Mouse (Mus musculus) heart, embryonic 16.5 days (tissue): ENCODE measurements around the gene Adam22. TPM values are rescaled to one million over a fixed set of nuclear protein-coding genes. Genes with fewer than 3 reads are reported as not detected.

Source experiments
- ATAC-seq: fragments of 200-750 bp; cut with Nextera tagmentation; replicated peaks from 2 replicates; pipeline ENCODE4 v1.8.0; 2017; ENCODE audit warnings: moderate number of reproducible peaks; ENCODE audit not compliant: insufficient read depth, low FRiP score; ENCODE audit errors: extremely low read depth
- H3K27ac ChIP-seq: fragments of 300-500 bp; sonication (generic); 2 replicates; pipeline ENCODE4 v1.5.1; 2014; ENCODE audit warnings: mild to moderate bottlenecking, low read length, control low read depth, moderate library complexity
- H3K27me3 ChIP-seq: fragments of 300-500 bp; sonication (generic); 2 replicates; pipeline ENCODE4 v1.6.1; 2014; ENCODE audit warnings: low read length, mixed read lengths; ENCODE audit not compliant: control insufficient read depth, insufficient read depth
- H3K36me3 ChIP-seq: fragments of 300-500 bp; sonication (generic); 2 replicates; pipeline ENCODE4 v1.6.1; 2014; ENCODE audit not compliant: control insufficient read depth, insufficient read depth
- H3K4me1 ChIP-seq: fragments of 300-500 bp; sonication (generic); 2 replicates; pipeline ENCODE4 v1.6.1; 2014; ENCODE audit warnings: low read length, mixed read lengths; ENCODE audit not compliant: control insufficient read depth, insufficient read depth
- H3K4me2 ChIP-seq: fragments of 300-500 bp; sonication (generic); 2 replicates; pipeline ENCODE4 v1.6.1; 2014; ENCODE audit warnings: low read depth, mild to moderate bottlenecking, control low read depth, low read length
- H3K4me3 ChIP-seq: fragments of 300-500 bp; sonication (generic); 2 replicates; pipeline ENCODE4 v1.5.1; 2014; ENCODE audit warnings: mild to moderate bottlenecking, control low read depth, low read length
- H3K9ac ChIP-seq: fragments of 300-500 bp; sonication (generic); 2 replicates; pipeline ENCODE4 v1.6.1; 2014; ENCODE audit warnings: low read length, control low read depth
- H3K9me3 ChIP-seq: fragments of 300-500 bp; sonication (generic); replicated peaks from 2 replicates; pipeline ENCODE4 v1.6.1; 2016; ENCODE audit warnings: low read length; ENCODE audit not compliant: control insufficient read depth
- WGBS: fragments of 180-500 bp; shearing (Covaris S2); extraction: QIAGEN DNeasy Blood & Tissue Kit; methylation state at CpG from one replicate; pipeline ENCODE4 v1.1.7; 2014; 5-methylcytosine and 5-hydroxymethylcytosine counted together
- polyA plus RNA-seq: library from polyadenylated mRNA; unstranded; fragments of >200 nt; fragmentation: Nextera tagmentation; extraction: Ambion mirVana; gene quantifications from 2 replicates; pipeline ENCODE4 v1.2.1, GENCODE M21; 2015

Gene Adam22
- polyA plus RNA-seq, 1 experiment from 2014 or later: 7.8 TPM

DNA sequence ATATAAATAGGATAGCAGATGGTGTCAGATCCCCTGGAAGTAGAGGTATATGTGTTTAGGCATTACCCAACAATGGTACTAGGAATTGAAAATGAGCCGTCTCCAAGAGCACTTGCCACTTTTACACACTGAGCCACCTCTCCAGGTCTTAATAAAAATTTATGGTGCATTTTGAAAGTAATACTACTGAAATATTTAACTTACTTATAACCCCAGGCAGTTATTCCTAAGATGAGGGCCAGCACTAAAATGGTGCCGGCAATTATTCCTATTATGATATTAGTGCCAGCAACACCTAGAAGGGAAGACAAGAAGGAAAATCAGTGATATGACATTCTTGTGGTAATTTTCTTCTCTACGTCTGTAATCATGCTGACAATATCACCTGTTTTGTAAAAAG, 256.3 kb downstream of the Adam22 start:
- Histone ChIP-seq H3K4me3 (no peak overlapping the region), H3K9ac (no peak overlapping the region), H3K27me3 (no peaks in the 10 kb centered on the region), H3K9me3 (no peaks in the 10 kb centered on the region), H3K27ac (no peak overlapping the region), H3K4me1 (peaks cover 2% of the 10 kb centered on the region; the same call in 1 of the 2 replicates), H3K36me3 (no peaks in the 10 kb centered on the region), H3K4me2 (no peak overlapping the region)
- no peak for ATAC-seq
- 86% methylated on average over 3 of the region's 3 CpGs for WGBS

DNA sequence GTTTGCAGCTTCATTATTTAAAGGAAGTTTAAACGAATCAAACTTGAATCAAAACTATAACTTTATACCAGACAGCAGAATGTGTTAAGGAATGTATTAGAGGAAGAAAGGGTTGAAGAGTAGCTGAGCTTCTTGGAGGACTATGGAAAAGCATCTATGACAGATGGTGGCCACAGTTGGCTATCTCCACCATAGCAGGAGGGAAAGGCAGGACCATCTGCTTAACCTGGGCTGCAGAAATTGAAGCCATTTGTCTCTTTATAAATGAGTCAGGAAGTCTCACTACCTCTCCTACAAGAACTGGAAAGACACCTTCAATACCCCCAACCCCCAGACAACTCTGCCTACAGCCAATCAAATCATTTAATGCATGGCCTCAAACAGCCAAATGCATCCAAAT, 272.3 kb downstream of the Adam22 start:
- WGBS: 82% methylated on average over 1 of the region's 1 CpGs
- Histone ChIP-seq H3K9me3 (no peaks in the 10 kb centered on the region), H3K27me3 (no peaks in the 10 kb centered on the region), H3K27ac (no peak overlapping the region), H3K9ac (no peak overlapping the region), H3K4me2 (no peak overlapping the region), H3K4me3 (no peak overlapping the region), H3K36me3 (no peaks in the 10 kb centered on the region), H3K4me1 (peaks cover 3% of the 10 kb centered on the region; the same call in 1 of the 2 replicates)
- no peak for ATAC-seq

DNA sequence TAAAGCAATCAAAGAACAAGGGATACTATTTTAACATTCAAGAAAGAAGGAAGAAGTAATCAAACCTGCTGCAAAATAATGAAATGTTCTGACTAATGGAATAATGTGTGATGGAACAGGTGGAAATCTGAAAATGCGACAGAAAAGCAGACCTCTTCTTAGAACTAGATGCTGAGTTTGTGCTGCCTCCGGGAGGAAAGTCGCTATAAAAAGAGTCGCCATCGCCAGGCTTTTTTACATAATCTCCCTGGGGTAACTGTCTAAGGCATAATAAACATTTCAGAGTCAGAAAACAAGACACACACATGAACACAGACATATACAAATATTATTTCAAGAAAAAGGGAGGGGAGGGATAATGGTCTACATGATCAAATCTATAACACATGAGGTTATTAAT, 273.0 kb downstream of the Adam22 start:
- no peak overlapping the region for H3K27ac ChIP-seq
- ATAC-seq: no peak
- no peak overlapping the region for H3K4me3 ChIP-seq
- H3K9me3 ChIP-seq: no peaks in the 10 kb centered on the region
- no peak overlapping the region for H3K4me2 ChIP-seq
- H3K4me1 ChIP-seq: peaks cover 3% of the 10 kb centered on the region; the same call in 1 of the 2 replicates
- no peaks in the 10 kb centered on the region for H3K36me3 ChIP-seq
- no peak overlapping the region for H3K9ac ChIP-seq
- 79% methylated on average over 5 of the region's 5 CpGs for WGBS
- no peaks in the 10 kb centered on the region for H3K27me3 ChIP-seq

DNA sequence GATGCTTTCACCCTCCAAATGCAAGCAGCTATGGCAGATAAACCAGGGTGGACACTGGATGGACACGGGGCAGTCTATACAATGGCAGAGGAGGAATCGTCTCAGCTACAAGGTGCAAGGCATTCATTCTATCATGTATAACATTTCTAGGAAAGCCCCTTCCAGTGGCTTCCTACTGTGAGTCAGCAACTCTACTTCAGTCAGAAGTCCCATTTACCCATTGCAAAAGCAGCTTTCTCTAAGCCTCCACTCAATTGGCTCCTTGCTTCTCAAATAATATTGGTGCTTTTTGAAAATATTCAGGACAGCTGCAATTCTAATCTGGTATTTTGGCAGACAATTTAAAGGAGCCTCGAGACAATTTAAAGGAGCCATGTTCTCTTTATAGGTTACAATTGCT, 279.8 kb downstream of the Adam22 start:
- WGBS: 73% methylated on average over 3 of the region's 3 CpGs
- no peak overlapping the region for H3K9ac ChIP-seq
- H3K27me3 ChIP-seq: no peaks in the 10 kb centered on the region
- no peak overlapping the region for H3K27ac ChIP-seq
- no peaks in the 10 kb centered on the region for H3K36me3 ChIP-seq
- no peak overlapping the region for H3K4me3 ChIP-seq
- ATAC-seq: no peak
- no peaks in the 10 kb centered on the region for H3K9me3 ChIP-seq
- H3K4me1 ChIP-seq: peaks cover 3% of the 10 kb centered on the region; the same call in 1 of the 2 replicates
- no peak overlapping the region for H3K4me2 ChIP-seq

DNA sequence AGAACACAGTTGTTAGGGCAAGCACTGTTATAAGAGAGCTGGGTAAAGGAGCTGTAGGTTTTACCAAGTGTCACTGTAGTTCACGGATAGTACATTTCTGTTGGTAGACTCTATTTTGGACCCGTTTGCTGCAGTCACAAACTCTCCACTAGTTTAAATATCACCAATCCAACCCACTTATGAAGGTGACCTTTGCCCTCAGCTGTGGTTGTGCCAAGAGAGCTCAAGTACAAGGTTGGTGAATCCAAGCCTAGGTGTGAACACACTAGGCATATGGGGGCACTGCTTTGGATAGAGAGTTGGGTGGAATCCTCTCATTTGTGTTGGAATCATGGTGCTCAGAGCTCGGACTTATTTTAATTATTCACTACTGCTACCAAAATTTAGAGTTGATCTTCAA, 282.3 kb downstream of the Adam22 start:
- Histone ChIP-seq H3K36me3 (no peaks in the 10 kb centered on the region), H3K4me1 (no peaks in the 10 kb centered on the region), H3K9ac (no peak overlapping the region), H3K9me3 (no peaks in the 10 kb centered on the region), H3K4me3 (no peak overlapping the region), H3K4me2 (no peak overlapping the region), H3K27ac (no peak overlapping the region), H3K27me3 (no peaks in the 10 kb centered on the region)
- 79% methylated on average over 3 of the region's 3 CpGs for WGBS
- no peak for ATAC-seq

DNA sequence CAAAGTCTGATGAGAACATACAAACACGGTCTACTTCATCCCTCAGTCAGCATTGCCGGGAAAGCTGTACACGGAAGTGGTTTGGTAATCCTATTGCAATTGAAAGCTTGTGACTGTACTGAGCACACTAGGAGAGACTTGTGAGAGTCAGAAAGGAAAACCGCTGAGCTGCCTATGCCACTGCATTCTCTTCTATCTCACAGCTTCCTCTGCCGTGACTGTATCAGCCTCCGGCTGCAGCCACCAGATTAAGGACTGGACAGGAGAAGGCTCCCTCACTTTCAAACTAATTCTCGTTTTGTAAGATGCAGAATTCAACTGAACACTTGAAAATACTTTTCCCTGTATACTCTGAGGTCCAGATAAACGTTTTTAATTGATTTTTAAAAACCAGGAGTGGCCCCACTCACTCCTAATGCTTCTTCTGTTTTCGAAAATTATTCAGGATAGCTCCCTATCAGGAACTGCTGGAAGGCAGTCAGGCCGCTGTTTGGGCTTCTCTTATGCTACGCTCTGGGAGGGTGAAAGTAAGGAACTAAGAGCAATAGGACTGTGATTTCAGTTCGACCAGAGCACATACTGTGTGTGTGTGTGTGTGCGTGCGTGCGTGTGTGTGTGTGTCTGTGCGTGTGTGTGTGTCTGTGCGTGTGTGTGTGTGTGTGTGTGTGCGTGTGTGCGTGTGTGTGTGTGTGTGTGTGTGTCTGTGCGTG, 285.0 kb downstream of the Adam22 start:
- ATAC-seq: 0 out of 2 replicates have a peak, but pooled peaks have one; percentile 67
- no peak overlapping the region for H3K4me3 ChIP-seq
- no peaks in the 10 kb centered on the region for H3K27me3 ChIP-seq
- no peaks in the 10 kb centered on the region for H3K4me1 ChIP-seq
- no peak overlapping the region for H3K27ac ChIP-seq
- H3K9ac ChIP-seq: no peak overlapping the region
- H3K4me2 ChIP-seq: 0 out of 2 replicates have a peak overlapping the region, but pooled peaks have one; percentile 5
- H3K9me3 ChIP-seq: no peaks in the 10 kb centered on the region
- 51% methylated on average over 20 of the region's 20 CpGs for WGBS
- H3K36me3 ChIP-seq: no peaks in the 10 kb centered on the region

DNA sequence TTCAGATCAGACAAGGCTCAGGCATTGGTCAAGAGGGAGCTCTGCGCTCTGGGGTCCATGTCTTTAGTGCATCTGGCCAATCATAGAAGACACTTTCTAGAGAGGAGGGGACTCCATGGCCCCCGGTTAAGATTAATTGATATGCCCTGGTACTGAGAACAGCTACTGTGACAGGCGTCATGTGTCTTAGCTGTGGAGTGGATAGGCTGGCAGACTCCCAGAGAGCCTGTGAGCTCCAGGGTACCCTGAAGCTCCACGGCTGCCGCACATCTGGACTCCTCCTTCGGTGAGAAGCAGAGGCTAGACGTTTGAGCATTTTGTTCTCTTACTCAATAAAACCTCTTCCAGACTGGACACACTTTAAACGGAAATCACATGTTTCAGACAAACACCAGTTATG, 290.5 kb downstream of the Adam22 start:
- H3K9ac ChIP-seq: no peak overlapping the region
- no peak overlapping the region for H3K4me2 ChIP-seq
- WGBS: 79% methylated on average over 8 of the region's 8 CpGs
- H3K4me1 ChIP-seq: no peaks in the 10 kb centered on the region
- ATAC-seq: no peak
- H3K9me3 ChIP-seq: no peaks in the 10 kb centered on the region
- no peak overlapping the region for H3K4me3 ChIP-seq
- H3K27me3 ChIP-seq: no peaks in the 10 kb centered on the region
- no peak overlapping the region for H3K27ac ChIP-seq
- H3K36me3 ChIP-seq: peaks cover 7% of the 10 kb centered on the region

DNA sequence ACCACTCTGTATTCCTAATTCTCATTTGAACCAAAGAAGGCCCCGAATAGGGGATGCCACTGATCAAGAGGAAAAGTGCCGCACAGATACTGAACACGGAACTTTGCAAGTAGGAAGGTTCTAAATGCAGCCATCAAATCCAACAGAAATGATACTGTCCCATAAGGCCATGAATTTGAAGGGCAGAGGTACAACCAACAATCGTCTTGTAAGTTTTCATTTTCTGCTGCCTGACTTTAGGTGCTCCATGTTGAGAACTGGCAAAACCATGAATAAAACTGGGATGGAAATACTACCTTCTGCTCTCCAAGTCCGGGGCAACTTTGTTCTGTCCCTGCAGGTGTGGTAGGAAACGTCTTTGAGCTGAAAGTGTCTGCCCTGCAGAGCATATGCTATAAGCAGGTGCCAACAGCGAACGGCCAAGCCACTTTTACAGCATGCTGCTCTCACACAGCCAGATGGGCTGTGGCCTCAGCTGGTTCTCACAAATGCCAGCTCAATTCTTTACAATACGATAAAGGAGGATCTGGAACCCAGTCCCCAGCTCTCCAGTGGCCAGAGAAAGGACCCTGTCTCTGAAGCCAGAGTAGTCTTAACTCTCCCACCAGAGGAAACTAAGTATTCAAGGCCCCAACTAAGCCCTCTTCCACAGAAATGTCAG, 293.9 kb downstream of the Adam22 start:
- Histone ChIP-seq H3K9ac (no peak overlapping the region), H3K4me1 (no peaks in the 10 kb centered on the region), H3K9me3 (no peaks in the 10 kb centered on the region), H3K27me3 (no peaks in the 10 kb centered on the region), H3K36me3 (peaks cover 20% of the 10 kb centered on the region), H3K4me3 (no peak overlapping the region), H3K27ac (no peak overlapping the region), H3K4me2 (no peak overlapping the region)
- no peak for ATAC-seq
- WGBS: 93% methylated on average over 9 of the region's 9 CpGs

DNA sequence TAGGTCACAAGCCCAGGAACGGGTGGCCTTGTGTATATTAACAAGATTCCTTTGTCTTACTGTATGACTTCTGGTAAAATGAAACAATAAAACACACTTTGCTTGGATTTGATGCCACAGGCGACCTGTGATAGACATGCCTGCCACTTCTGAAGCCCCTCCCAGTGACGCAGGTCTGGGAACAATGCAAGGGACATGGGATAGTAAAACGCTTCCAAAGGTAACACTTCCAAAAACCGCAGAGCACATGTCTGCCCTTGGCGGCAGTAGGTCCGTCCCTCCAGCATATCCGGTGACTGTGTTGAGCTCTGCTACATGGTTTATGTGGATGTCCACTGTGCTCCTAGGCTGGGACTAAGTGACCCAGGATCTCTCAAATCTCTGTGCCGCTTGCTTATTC, 294.6 kb downstream of the Adam22 start:
- Histone ChIP-seq H3K27ac (no peak overlapping the region), H3K36me3 (peaks cover 20% of the 10 kb centered on the region), H3K4me3 (no peak overlapping the region), H3K9ac (no peak overlapping the region), H3K4me1 (no peaks in the 10 kb centered on the region), H3K9me3 (no peaks in the 10 kb centered on the region), H3K27me3 (no peaks in the 10 kb centered on the region), H3K4me2 (no peak overlapping the region)
- WGBS: 90% methylated on average over 9 of the region's 9 CpGs
- no peak for ATAC-seq
